Mouse (Mus musculus): Measurements from ENCODE around the gene Oxt.

Oxt gene

DNA sequence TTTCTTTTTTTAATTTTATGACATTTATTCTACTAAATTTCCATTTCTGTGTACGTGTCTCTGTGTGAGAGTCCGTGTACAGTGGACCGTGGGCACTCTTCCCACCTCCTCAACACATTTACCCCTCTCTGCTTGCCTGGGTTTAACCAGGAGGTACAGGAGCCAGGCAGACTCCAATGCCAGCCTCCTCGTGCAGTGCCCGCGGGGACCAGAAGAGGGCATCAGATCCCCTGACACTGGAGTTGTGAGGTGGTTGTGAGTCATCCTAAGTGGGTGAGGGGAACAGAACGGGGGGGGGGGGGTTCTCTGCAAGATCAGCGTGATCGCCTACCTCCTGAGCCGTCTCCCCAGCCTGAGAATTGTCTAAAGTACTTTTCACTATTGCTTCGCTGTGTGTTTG, 2.2 kb downstream of the Oxt start:
- in situ Hi-C loops (cut with MboI): no loop called here

DNA sequence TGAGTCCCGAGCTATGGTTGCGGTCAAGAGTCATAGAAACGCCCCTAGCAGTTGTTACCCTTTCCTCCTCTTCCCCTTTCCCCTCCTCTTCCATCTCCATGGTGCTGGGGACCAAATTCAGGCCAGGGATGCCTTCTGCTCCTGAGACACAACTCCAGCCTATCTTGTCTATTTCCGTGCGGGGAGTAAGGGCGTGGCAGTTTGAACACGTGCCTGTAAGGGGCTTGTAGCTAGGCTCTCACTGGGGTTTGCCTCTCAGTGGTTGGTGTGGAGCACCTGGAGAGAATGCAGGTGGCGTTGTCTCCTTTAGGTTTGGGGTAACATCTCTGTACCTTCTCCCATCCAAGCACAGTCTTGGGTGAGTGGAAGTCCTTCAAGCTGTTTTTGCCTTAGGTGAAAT, 3.8 kb downstream of the Oxt start:
- in situ Hi-C loops (cut with MboI): no loop called here

DNA sequence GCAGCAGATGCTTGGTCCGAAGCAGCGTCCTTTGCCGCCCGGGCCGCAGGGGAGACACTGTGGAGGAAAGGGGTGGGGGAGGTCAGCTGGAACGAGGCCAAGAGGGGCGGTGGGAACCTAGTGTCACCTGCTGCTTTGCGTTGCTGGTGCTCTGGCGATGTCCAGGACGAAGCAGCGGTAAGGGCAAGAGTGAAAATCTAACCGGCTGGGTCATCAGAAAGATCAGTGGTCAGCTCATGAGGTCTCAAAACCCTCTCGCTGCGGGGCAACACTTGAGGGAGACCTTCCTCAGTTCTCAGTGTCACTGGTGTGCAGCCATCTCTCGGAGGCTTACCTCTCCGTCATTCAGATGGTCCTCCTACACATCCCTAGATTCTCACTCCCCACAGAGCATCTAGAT, 5.2 kb downstream of the Oxt start:
- in situ Hi-C loops (cut with MboI): no loop called here

DNA sequence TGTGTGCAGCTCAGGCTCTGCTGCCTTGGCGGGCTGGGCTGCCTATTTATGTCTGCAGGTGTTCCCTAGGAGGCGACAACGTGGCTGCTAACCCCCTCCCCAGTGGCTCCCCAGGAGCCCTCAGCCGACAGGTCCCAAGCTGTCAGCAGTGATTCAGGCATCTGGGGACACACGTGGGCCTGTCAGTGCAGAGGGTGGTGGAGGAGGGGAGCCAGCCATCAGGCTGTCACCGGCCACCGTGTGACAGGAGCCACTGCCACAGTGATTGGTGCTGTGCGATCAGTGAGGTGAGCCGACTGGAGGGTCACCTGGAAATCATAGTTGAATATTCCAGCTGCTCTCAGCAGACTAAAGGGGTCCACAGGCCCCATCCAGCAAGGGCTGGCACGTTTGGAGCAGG, 6.6 kb downstream of the Oxt start, which contains the start of gene Avp:
Gene Avp (minus strand): TSS at position 3 of the 400 bp plus-strand sequence.
- in situ Hi-C loops (cut with MboI): no loop called here

DNA sequence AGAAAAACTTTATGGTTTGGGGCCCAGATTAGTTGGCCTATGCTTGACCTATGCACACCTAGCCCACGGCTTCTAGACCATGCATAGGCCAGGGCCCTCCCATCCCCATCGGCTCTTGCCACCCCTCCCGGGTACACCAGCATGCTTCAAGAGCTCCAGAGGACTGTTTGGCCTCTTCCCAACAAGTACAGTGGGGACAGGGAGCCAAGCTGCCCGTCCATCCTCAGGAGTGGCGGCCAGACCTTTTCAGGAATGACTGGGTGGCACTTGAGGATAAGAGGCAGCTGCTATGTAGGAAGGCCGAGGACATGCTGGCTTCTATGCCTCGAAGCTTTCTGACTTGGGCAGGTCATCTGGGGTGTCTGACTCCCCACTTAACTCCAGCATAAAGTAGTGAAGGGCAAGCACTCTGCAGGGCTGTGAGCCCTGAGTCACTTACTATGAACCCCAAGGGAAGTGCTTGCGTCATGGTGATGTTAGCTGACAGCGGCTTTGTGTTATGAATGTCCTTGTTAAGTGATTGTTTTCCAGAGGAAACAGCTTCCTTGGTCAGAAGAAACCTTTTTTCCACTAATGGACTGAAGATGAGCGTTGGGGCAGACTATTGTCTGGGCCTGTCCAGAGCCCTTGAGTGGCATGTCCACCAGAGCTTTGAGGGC, 8.1 kb downstream of the Oxt start:
- in situ Hi-C loops (cut with MboI): no loop called here

GRCm38 (mm10) chr2:130586016-130586415, 10.0 kb downstream of the Oxt start:
- in situ Hi-C loops (cut with MboI): no loop called here

DNA sequence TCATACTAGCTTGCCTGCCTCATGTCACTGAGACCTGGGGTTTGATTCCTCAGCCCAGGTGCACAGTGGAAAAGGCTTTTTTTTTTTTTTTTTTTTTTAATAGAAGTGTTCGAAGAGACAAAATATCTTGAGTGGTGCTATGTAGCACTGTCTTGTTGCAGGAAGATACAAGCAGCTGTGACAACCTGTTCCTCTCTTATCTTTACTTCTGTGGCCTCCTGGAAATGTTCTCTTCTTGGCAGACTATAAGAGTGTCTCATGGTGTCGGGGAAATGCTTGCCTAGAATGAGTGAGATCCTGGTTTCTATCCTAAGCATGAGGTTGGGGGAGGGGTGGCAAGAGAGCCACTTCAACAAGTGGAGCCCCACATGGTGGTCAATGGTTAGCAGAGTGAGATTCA, 12.4 kb downstream of the Oxt start:
- in situ Hi-C loops (cut with MboI): no loop called here

DNA sequence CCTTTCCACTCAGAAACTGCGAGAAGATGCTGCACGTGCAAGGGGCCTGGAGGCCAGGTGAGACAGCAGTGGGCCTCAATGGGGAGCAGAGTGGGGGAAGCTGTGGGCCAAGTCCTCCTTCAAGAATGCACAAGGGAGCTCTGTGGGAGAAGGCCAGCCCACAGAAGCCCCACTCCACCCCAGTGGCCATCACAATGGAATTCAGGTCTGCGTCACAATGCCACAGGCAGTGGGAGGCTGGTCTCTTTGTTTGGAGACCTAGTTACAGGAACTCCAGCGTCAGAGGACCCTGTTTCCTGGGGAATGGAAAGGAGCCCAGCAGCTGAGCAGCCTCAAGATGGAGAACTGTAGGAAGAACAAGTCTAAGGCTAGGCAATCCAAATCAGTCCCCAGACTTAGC, 13.2 kb downstream of the Oxt start:
- in situ Hi-C loops (cut with MboI): no loop called here

GRCm38 (mm10) chr2:130589761-130590160, 13.8 kb downstream of the Oxt start:
- in situ Hi-C loops (cut with MboI): no loop called here

- in situ Hi-C loops (cut with MboI): no loop called here
Observed at GRCm38 (mm10) chr2:130591016-130591415, 15.0 kb downstream of the Oxt start.

DNA sequence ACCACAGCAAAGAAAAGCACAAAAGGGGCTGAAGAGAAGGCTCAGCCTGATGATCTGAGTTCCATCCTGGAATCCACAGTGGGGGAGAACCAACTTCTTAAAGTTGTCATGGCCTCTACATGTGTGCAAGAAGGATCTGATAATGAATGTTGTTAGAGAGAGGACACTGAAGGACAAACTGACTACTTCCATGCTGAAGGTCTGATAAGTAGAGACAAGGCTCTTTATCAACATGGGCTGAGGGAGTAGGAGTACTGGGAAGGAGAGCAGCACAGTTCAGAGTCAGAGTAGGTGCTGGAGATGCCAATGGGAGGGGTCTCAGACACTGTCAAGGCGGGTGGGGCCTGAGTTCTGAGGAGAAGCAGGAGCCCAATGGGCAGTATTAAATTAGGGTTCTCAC, 19.6 kb downstream of the Oxt start:
- in situ Hi-C loops (cut with MboI): no loop called here

DNA sequence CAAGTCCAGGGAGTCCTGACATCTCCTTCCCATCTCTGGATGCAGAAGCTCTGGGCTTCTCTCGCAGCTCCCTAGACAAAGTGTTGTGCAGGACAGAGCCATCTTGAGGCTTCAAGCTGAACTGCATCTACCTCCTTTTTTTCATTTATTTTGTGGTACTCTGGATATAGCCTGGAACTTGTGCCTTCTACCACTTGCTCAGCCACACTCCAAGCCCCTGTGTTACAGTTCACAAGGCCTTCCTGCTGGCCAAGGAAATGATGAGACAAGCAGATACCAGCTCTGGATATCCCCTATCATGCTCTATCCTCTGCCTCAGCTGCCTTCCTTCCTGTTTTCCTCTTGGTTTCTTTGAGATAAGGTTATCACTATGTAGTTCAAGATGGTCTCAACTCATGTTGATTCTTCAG, 21.6 kb downstream of the Oxt start:
- in situ Hi-C loops (cut with MboI): no loop called here

- in situ Hi-C loops (cut with MboI): no loop called here
Observed at GRCm38 (mm10) chr2:130598399-130598798, 22.4 kb downstream of the Oxt start.

DNA sequence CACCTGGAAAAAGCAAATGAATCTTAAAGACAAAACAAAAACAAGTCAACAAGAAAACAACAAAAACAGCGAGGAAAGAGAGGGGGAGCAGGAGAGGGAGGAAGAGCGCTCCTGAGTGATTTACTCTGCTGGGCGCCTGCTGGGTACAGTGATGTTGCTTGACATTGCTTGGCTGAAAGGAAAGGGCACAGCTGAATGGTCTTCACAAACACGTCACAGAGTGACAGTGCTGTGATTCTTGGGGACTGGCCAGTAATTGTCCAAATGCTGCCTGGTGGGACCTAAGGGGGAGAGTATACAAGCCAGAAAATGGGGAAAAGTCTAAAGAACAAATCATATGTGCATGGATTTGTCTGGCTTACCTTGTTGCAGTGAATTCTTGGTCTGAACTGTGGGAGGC, 26.2 kb downstream of the Oxt start:
- in situ Hi-C loops (cut with MboI): no loop called here

GRCm38 (mm10) chr2:130613091-130613490, 37.1 kb downstream of the Oxt start:
- in situ Hi-C loops (cut with MboI): no loop called here

DNA sequence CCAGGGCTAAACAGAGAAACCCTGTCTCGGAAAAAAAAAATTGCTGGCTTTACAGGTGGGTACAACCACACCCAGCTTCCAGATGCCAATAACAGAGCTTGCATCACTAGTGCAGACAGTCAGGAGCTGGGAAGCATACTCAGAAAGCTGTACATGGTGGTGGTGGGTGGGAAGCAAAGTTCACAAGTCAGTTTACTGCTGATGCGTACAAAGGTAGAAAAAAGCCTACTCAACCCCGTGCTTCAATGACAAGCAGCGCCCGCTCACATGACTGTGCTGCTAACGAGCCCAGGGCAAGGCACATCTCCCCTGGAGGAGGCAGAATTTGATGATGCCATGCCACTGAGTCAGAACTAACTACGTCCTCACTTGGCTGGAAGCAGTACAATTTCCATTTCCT, 43.0 kb downstream of the Oxt start:
- in situ Hi-C loops (cut with MboI): no loop called here
